Mouse (Mus musculus): ENCODE results near the gene Atrn. TPM values are rescaled to one million over a fixed set of nuclear protein-coding genes. Genes with fewer than 3 reads are reported as not detected.

Gene Atrn
- polyA plus RNA-seq, 1 experiment = 48.2 TPM

GRCm38 (mm10) chr2:131036343-131036742 is 130.0 kb downstream of the Atrn start:
- TF ChIP-seq CTCF (IDR thresholded peaks at IDR 0.05; ENCODE audit: borderline replicate concordance, insufficient read depth, low read depth, low read length) (no peak), POLR2A (IDR thresholded peaks at IDR 0.05; ENCODE audit: borderline replicate concordance, insufficient read depth, low read length) (no peak)
- Histone ChIP-seq H3K27ac (ENCODE audit: insufficient read depth, low read length) (no peak overlapping the region), H3K4me3 (replicated peaks; ENCODE audit: insufficient read depth, low read depth, low read length) (no peak overlapping the region), H3K27me3 (ENCODE audit: control insufficient read depth, insufficient read depth, low read length) (no peaks in the 10 kb centered on the region), H3K4me1 (ENCODE audit: control insufficient read depth, insufficient read depth, low read length) (no peaks in the 10 kb centered on the region)
- no peak for DNase-seq
- WGBS = 95% methylated on average over 2 of the region's 2 CpGs

DNA sequence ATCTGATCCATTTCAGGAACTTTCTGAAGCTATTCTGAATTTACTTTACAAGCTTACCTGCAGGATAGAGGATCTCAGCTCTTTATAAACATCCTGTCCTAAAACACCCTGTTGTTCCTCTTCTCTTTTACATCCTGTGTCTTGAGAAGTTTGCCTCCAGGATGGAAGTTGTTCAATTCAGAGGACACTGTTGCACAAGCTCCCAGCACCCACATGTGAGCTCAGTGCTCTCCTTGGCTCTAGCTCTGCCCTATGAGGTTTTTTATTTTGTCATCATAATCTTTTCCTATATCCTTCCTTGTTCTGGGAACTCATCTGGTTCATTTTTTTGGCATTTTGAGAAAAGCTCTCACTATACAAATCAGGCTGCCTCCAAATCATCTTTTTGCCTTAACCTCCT is 130.5 kb downstream of the Atrn start:
- H3K27me3 ChIP-seq (ENCODE audit: control insufficient read depth, insufficient read depth, low read length) = no peaks in the 10 kb centered on the region

DNA sequence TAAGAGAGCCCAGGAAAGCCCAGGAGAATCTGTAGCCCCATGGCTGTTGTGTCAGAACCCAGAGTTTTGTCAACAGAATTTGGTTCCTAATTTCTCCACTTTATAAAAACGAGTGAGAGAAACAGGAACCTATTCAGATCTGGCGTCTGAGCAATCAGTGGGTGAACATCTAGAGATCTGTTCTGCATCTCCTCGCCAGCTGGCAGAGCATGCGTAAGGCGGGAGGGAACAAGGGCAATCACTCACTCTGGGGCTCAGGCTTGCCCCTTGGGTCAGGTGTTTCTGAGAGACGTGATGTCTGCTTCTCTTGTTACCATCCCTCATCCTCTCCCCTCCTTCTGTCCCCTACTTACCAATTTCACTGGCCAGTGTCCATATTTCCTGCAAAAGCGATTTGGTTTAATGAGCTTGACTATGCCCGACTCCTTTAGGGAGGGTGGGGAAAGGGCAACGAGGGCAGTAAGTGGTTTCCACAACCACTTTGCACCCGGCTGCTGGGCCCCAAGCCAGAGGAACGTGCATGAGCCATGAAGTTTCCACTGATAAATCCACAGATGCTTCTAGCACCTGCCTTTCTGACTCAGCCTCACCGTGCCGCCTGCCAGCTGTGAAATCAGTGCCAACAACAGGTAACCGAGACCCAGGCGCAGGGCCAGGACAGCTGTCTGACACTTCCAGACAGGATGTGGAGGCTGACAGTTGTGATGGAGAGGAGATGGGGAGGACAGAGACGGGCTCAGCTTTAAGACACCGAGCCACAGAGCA is 131.1 kb downstream of the Atrn start:
- H3K27ac ChIP-seq (ENCODE audit: insufficient read depth, low read length) = no peak overlapping the region
- H3K4me1 ChIP-seq (ENCODE audit: control insufficient read depth, insufficient read depth, low read length) = no peaks in the 10 kb centered on the region
- H3K4me3 ChIP-seq (replicated peaks; ENCODE audit: insufficient read depth, low read depth, low read length) = no peak overlapping the region
- no peak for TF ChIP-seq POLR2A (IDR thresholded peaks at IDR 0.05; ENCODE audit: borderline replicate concordance, insufficient read depth, low read length)
- TF ChIP-seq CTCF (IDR thresholded peaks at IDR 0.05; ENCODE audit: borderline replicate concordance, insufficient read depth, low read depth, low read length) = no peak
- no peak for DNase-seq
- no peaks in the 10 kb centered on the region for H3K27me3 ChIP-seq (ENCODE audit: control insufficient read depth, insufficient read depth, low read length)
- WGBS = 23% methylated on average over 17 of the region's 17 CpGs

More for the DNA sequence above, 130.5 kb downstream of the Atrn start:
- TF ChIP-seq POLR2A (IDR thresholded peaks at IDR 0.05; ENCODE audit: borderline replicate concordance, insufficient read depth, low read length) = no peak
- no peak for TF ChIP-seq CTCF (IDR thresholded peaks at IDR 0.05; ENCODE audit: borderline replicate concordance, insufficient read depth, low read depth, low read length)
- DNase-seq = no peak
- no peaks in the 10 kb centered on the region for H3K4me1 ChIP-seq (ENCODE audit: control insufficient read depth, insufficient read depth, low read length)
- H3K27ac ChIP-seq (ENCODE audit: insufficient read depth, low read length) = no peak overlapping the region
- no peak overlapping the region for H3K4me3 ChIP-seq (replicated peaks; ENCODE audit: insufficient read depth, low read depth, low read length)

DNA sequence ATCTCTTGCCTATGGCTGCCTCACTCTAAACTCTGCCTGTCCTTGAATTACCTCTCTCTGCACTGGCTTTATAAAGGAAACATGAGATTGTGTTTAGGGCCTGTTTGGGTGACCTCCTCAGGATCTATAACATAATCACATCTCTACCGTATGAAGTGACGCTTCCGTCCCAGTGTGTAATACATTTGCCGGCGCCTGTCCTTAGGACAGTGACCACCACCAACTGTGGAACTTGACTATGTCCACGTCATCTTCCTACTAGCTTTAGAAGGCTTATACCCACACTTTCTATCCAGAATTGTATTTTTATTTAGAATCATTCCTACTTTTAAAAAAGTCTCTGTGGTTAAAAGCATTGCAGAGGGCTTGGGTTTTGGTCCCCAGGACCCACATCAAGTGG is 131.9 kb downstream of the Atrn start:
- H3K4me3 ChIP-seq (replicated peaks; ENCODE audit: insufficient read depth, low read depth, low read length) = no peak overlapping the region
- no peak for TF ChIP-seq CTCF (IDR thresholded peaks at IDR 0.05; ENCODE audit: borderline replicate concordance, insufficient read depth, low read depth, low read length)
- WGBS = 93% methylated on average over 6 of the region's 6 CpGs
- no peaks in the 10 kb centered on the region for H3K27me3 ChIP-seq (ENCODE audit: control insufficient read depth, insufficient read depth, low read length)
- DNase-seq = no peak
- H3K27ac ChIP-seq (ENCODE audit: insufficient read depth, low read length) = no peak overlapping the region
- H3K4me1 ChIP-seq (ENCODE audit: control insufficient read depth, insufficient read depth, low read length) = no peaks in the 10 kb centered on the region

GRCm38 (mm10) chr2:131038675-131039074 is 132.4 kb downstream of the Atrn start:
- WGBS = 91% methylated on average over 5 of the region's 5 CpGs
- no peak for DNase-seq
- H3K4me1 ChIP-seq (ENCODE audit: control insufficient read depth, insufficient read depth, low read length) = no peaks in the 10 kb centered on the region
- H3K4me3 ChIP-seq (replicated peaks; ENCODE audit: insufficient read depth, low read depth, low read length) = no peak overlapping the region
- H3K27ac ChIP-seq (ENCODE audit: insufficient read depth, low read length) = no peak overlapping the region
- TF ChIP-seq CTCF (IDR thresholded peaks at IDR 0.05; ENCODE audit: borderline replicate concordance, insufficient read depth, low read depth, low read length) (no peak), POLR2A (IDR thresholded peaks at IDR 0.05; ENCODE audit: borderline replicate concordance, insufficient read depth, low read length) (no peak)
- H3K27me3 ChIP-seq (ENCODE audit: control insufficient read depth, insufficient read depth, low read length) = no peaks in the 10 kb centered on the region

- WGBS = 1% methylated on average over 108 of the region's 115 CpGs
- H3K27me3 ChIP-seq (ENCODE audit: control insufficient read depth, insufficient read depth, low read length) = no peaks in the 10 kb centered on the region
These were observed 134.8 kb downstream of the Atrn start for GRCm38 (mm10) chr2:131040854-131041825.

DNA sequence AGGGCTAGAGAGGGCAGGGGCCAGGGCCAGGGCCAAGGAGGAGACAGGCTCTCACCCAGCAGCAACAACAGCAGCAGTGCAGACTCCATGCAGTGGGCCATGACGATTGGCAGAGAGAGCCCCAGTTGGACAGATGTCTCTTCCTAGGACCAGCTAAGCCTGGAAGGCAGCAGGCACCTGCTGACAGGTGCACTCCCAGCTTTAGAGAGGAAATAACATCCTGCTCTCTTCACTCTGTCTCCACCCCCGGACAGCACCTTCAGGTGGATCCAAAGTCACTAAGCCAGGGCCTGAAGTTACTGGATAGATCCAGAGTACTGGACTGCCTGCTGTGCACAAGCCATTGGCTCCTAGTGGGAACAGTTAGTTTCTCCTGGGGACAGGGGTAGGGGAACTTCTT is 136.7 kb downstream of the Atrn start, which contains the start of gene Gfra4:
Gfra4 (minus strand) TSS at position 101 of the 400 bp plus-strand sequence.
- TF ChIP-seq CTCF (IDR thresholded peaks at IDR 0.05; ENCODE audit: borderline replicate concordance, insufficient read depth, low read depth, low read length) = no peak
- H3K27me3 ChIP-seq (ENCODE audit: control insufficient read depth, insufficient read depth, low read length) = no peaks in the 10 kb centered on the region
- no peak within 1 kb of the TSS for H3K4me3 ChIP-seq (replicated peaks; ENCODE audit: insufficient read depth, low read depth, low read length)
- H3K27ac ChIP-seq (ENCODE audit: insufficient read depth, low read length) = no peak within 1 kb of the TSS
- no peaks in the 10 kb centered on the region for H3K4me1 ChIP-seq (ENCODE audit: control insufficient read depth, insufficient read depth, low read length)
- 51% methylated on average over 2 of the region's 2 CpGs for WGBS
- DNase-seq = no peak

More at GRCm38 (mm10) chr2:131040854-131041825, 134.8 kb downstream of the Atrn start:
- peak; percentile 68 to 71 for DNase-seq
- Histone ChIP-seq H3K4me1 (ENCODE audit: control insufficient read depth, insufficient read depth, low read length) (no peaks in the 10 kb centered on the region), H3K4me3 (replicated peaks; ENCODE audit: insufficient read depth, low read depth, low read length) (peak overlapping the region; percentile 55), H3K27ac (ENCODE audit: insufficient read depth, low read length) (no peak overlapping the region)
- TF ChIP-seq CTCF (IDR thresholded peaks at IDR 0.05; ENCODE audit: borderline replicate concordance, insufficient read depth, low read depth, low read length) (no peak), POLR2A (IDR thresholded peaks at IDR 0.05; ENCODE audit: borderline replicate concordance, insufficient read depth, low read length) (0 out of 2 replicates have a peak, but pooled peaks have one; percentile 33)
